Mouse (Mus musculus) T-cell, adult 2 months (primary cell): ENCODE data around the gene Dhrs3.

Experiments used
- DNase-seq: peaks from one replicate; pipeline ENCODE4 v3.0.0; 2022; ENCODE audit warnings: low spot score

The Dhrs3 gene

DNA sequence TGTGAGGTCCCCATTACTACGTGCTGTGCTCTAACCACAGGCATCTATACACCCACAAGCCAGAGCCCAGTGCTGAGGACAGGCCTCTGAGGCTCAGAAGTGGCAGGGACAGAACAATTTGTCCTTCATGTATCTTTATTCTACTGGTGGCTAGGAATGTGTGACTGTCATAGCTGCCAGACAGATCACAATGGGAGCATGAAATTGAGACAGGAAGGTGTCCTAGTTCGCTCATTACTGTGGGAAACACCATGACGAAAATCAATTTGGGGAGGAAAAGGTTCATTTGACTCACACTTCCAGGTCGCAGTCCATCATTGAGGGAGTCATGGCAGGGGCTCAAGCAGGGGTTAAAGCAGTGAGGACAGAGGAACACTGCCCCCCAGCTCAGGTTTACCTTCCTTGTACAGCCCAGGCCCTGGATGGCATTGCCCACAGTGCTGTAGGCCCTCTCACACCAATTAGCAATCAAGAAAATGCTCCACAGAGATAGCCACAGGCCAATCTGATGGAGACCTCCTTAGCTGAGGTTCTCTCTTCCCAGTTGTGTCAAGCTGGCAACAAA, 47.3 kb downstream of the Dhrs3 start:
- no peak for DNase-seq

DNA sequence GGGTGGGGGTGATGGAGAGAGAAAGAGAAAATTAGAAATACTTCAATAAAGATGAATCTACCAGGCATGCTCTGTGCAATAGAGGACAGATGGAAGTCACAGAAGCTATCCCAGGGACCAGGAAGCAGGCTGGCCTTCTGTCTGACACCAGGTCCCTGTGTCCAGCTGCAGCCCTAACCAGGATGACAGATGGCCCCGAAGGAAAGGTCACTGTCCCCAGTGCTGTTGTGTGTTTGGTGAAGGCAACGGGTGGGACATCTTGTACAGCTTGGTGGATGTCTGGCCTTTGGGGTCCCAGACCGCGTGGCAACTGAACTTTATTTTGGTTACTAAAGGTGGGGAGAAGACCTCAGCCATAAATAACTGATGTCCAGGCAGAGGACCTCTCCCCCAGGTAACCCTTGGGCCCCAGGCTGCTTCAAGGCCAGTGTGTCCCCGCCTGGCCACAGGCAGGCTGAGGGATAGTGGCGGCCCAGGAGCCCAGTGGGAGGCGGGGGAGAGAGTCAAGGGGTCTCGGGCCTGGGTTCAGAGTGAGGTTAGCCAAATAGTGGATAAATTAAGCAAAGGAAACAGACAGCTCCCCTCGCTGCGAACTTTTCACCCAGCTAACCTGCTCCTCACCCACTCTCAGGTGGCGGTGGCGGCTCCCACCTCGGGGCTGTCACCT, 48.3 kb downstream of the Dhrs3 start:
- no peak for DNase-seq

DNA sequence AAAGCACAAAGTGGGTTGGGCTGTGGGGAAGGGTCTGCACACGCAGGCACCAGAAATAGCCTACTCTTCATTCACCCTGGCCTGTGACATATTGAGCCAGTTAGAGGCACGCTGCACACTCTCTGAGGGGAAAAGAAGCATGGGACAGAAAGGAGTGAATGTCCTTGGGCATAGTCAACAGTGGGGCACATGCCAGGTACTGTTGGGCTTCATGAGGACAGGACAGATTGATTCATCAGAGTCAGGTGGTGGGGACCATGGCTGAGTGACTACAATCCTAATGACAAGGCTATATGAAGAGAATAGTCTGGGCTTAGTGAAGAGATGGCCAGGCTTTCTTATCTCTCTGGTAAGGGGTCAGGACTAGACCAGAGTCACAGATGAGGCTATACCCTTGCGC, 49.8 kb downstream of the Dhrs3 start:
- no peak for DNase-seq

DNA sequence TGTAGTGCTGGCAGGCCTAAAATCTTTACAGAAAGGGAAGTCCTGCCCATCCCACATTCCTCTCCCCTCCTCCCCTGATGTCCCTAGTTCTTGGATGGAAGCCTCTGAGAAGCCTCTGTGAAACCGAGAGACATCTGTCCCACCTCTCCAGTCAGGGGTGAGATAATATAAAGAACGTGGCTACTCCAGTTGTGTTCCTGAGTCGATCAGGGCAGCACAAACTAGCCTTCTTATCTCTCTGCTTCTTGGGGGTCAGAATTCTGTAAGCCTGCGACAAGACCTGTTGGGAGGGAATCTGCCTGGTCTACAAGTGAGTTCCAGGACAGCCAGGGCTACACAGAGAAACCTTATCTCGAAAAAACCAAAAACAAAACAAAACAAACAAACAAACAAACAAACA, 50.6 kb downstream of the Dhrs3 start:
- no peak for DNase-seq

DNA sequence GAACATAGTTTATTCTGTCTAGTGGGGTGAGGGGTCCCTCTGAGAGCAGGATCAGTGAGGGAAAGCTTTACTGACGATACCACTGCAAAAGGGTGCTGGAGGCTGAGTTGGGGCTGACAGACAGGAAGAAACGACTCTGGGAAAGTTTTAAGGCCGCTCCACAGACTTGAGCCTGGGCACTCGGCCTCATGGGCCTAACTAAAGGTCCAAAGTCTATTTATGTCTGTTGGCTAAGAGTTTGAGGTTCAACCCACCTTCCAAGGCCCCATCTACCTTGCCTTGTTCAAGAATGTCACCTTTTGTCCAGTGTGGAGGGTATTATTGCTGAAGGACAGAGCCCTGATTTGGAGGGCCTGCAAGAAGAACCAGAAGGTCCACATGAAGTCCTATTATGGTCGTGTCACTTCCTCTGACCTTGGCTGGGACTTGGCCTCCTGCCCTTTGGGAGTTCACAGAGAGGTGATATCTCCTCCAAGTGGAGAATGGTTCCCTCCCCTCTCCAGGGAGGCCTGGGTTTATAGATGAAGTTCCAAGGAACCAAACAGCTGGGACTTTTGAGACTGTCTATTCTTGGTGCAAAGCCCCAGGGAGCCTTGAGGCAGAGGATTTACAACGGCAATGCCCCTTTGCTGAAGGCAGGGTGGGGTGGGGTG, 55.2 kb downstream of the Dhrs3 start:
- DNase-seq, result no peak

DNA sequence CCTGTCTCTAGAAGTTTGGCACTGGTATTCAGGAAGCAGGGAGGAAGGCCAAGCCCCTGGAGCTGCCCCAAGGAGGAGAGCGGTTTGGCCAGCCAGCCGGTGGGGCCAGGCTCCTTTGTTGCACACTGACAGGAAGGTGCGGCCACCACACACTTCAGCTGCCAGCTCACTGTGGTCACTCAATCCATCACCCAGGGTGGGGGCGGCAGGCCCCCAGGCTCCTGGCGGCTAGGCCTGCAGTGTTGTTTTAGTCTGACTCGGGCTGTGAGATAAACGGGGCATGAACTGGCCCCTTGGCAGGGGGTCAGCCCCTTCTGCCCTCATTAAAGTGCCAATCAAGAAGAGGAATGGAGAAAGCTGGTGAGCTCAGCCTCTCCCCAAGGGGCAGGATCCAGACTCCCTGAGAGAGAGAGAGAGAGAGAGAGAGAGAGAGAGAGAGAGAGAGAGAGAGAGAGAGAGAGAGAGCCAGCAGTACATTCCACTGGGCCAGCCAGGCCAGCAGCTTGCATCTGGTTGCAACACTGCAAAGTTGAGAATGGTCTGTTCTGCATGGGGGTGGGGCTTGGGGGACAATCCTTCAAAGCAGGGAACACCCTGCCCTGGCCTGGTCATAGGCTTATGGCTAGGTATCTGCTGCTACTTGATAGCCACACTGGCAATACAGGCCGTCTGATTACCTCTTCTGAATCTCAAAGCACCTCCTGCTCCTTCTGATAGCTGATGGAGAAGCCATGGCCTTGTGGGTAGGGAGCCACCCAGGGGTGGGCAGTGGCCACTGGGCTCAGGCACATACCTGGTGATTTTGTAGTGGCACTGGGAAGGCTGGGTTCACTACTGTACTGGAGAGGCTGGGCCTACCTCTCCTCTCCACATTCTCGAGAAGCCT, 57.1 kb downstream of the Dhrs3 start:
- DNase-seq, result no peak

DNA sequence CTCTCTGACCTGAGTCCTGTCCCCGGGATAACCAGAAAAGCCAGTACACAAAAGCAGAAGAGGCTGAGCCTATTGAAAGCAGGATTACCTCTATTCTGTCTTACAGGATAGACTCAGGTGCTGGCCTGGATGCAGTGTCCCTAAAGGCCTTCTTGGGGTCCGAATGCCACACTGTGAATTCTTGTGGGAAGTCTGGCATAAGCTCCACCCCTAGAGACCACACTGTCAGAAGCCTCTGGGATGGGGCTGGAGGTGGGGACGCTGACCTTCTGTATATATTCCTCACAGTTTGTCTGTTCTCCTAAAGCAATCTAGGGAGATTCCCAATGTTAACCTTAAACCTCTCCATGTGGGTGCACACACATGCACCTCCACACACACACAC, 57.7 kb downstream of the Dhrs3 start:
- DNase-seq, result no peak

DNA sequence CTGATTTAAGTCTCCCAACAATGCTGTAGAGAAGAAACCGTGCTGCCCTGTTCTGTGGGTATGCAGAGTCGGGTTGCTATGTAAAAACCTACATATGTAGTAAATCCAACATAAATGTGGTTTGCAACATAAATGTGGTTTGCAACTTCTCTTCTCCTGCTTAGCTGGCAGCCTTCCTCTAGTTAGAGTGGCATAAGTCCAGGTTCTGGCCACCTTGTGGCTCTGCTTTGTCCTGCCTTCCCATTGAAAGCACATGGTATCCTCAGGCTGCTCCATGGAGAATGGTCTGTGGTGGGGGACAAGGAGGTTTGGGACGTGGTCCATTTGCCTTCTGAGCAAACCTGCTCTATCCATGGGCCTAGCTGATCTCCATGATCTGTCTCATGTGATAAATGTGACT, 58.3 kb downstream of the Dhrs3 start:
- DNase-seq, result no peak

DNA sequence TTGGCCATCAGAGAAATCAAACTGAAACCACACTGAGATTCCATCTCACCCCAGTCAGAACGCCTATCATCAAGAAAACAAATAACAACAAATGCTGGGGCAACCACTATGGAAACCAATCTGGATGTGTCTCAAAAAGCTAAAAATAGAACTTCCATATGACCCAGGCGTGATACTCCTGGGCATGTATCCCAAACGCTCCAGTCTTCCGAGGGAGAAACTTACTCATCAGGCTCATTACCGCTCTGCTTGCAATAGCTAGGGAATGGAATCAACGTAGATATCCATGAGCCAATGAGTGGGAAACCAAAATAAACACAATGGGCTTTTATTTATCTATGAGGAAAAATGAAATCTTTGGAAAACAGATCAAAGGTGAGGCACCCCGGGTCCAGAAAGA, 59.2 kb downstream of the Dhrs3 start:
- no peak for DNase-seq

DNA sequence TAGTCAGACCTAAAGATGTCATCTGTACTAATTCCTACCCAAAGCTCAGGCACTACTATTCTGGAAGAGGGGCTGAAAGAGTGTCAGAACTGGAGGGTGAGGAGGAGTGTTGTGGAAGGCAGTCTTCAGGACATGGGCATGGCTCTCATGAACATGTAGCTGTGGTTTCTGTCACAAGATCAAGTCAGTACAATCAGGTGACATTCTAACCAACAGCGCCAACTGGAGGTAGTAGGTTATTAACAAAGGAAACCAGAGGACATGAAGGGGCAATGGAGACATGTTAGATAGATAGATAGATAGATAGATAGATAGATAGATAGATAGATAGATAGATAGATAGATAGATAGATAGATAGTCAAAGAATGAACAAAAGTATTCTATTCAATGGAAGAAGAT, 60.8 kb downstream of the Dhrs3 start:
- DNase-seq, result no peak

DNA sequence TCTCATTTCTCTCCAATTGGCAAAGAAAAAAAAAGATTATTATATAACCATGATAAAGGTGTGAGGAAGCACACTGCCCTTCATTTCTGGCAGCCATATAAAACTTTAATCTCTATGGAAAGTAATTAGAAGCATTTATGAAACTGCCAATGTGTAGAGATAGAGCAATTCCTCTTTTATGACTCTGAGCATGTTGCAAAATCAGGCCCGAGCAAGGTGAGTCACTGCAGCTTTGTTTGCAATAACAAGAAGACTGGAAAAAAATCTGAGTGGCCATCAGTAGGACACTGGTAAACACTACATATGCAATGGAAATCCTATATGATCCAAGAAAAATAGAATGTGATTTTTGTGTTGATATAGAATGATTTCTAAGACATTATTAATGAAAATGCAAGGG, 63.2 kb downstream of the Dhrs3 start:
- no peak for DNase-seq

DNA sequence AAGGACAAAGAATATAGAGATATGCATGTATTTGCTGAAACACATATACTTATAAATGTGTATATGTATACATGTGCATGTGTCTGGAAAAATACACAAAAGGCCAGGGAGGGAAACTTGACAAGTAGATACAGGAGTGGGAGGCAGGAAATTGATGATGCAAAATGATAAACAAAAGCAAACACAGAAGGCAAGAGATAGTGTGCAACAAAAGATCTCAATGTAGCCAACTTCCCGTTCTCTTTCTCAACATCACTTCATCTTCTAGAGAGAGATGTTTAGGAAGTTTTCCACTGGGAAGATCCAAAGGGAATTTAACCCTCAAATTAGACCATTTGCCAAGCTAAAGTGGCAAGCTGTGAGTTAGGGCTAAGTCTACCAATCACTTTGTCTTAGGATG, 63.7 kb downstream of the Dhrs3 start:
- no peak for DNase-seq

DNA sequence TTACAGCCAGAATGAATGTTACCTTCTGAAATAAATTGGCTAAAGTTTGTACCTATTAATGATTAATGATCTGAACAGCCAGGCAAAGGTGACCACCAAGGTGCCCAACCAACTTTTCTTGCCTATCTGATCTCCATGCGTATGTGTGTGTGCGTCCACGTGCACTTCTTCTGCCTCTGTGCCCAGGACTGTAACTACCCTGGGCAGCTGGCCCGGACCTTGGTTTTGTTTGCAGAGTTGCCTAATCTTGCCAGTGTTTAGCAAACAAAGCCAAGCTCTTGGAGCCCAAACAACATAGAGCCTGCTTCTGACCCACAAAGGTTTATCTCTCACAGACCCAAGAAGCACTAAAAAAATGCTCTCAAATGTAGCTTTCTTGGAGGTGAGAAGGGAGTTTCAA, 64.6 kb downstream of the Dhrs3 start:
- no peak for DNase-seq

DNA sequence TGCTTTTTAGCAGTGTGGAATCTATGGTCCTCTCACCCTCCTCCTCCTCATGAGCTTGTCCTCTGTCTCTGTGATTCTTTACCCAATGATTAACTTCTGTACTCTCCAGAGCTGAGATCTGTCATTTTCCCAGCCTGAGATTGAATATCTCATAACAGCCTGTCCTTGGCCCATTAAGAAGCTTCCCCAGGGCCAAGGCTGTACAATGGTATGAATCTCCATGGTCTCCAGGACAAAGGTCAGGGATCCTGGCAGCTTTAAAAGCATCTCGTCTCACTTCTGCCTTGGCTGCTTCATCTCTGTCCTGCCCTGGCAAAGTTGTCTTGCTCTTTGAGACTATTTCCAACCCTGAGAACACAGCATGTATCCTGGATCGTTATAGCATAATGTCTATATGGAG, 65.1 kb downstream of the Dhrs3 start:
- DNase-seq, result no peak

DNA sequence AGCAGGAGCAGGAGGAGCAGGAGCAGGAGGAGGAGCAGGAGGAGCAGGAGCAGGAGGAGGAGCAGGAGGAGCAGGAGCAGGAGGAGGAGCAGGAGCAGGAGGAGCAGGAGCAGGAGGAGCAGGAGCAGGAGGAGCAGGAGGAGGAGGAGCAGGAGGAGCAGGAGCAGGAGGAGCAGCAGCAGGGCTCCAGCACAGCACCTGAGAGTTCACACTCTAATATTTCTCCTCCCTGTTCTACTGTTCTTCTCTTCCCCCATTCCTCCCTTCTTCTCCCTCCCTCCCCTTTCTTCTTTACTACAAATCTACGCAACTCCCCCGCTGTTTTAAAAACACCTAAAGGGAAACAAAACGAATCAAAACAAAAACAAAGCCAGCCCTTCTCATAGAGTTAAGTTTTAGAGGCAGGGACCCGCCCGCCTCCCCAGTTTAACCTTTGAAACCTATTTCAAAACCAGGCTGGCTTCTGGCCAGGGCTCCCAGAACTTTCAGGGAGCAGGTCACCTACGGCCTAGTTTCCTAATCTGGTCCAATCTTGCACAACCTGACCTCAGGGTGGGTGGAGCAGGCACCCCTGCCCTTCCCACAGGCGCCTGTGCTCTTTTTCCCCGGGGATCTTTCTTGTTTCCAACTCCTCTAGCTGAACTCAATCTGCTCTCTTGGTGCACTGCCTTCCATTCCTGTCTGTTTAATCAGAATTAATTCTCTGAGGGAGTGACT, 67.7 kb downstream of the Dhrs3 start:
- DNase-seq, result no peak

DNA sequence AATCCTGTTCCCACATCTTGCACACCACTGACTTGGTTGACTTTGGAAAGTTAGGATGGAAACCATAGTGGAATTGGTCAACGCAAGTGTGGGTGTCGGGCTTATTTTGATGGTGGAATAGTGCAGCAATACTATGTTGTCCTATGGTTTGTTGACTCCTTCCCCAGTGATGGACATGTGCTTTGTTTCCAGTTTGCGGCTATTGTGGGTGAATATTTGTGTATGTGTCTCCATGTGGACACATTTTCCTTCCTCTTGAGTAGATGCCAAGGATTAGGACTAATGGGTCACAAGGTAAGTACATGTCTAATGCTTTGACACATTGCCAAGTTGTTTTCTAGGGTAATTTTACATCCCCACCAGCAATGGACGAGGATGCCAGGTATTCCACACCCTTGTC, 68.6 kb downstream of the Dhrs3 start:
- DNase-seq, result no peak

DNA sequence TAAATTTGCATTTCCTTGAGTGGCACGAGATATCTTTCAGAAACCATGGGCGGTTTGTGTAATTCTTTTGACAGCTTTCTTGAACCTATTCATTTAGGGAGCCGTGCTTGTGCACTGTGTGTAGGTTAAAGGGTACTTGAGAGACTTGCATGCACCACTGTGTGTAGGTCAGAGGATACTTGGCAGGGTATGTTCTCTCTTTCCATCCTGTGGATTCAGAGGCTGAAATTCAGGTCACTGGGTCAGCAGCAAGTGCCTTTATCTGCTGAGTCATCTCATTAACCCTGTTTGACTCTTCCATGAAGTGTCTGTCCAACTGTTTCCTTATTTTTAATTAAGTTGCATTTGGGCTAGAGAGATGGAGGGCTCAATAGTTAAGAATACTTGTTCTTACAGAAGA, 69.1 kb downstream of the Dhrs3 start:
- DNase-seq, result no peak

DNA sequence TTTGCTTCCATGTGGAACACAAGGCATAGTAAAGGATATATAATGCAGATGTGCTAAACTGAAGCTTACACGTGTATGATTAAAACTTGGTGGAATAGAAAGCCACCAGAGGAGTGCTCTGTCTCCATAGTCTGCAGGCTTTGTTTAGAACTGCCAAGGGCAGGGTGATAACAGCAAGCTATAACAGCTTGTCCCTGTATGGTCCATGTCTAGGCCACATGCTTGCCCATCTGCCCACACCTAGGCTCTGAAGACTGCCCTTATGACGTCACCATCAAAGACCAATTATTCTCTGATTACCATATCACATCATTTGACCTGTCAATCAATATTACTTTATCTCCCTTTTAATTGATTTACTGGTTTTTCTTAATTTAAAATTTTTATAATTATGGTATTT, 72.6 kb downstream of the Dhrs3 start:
- DNase-seq, result no peak

DNA sequence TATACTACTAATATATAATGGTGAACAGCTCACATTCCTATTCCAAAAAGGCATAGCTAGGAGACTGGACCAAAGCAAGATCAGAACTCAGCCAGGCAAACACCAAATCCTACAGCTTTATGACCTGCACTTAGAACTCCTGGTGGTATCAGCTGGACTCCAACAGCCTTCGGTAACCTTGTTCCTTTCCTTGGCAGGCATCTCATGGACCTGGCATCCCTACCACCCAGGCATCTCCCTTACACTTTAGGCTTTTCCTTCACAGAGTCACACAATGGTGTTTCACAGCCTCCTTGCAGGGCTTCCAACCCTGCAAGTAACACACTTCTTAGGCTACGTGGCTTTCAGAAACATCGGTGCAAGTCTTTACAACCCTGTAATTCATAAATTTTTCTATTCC, 75.7 kb downstream of the Dhrs3 start:
- DNase-seq, result no peak

DNA sequence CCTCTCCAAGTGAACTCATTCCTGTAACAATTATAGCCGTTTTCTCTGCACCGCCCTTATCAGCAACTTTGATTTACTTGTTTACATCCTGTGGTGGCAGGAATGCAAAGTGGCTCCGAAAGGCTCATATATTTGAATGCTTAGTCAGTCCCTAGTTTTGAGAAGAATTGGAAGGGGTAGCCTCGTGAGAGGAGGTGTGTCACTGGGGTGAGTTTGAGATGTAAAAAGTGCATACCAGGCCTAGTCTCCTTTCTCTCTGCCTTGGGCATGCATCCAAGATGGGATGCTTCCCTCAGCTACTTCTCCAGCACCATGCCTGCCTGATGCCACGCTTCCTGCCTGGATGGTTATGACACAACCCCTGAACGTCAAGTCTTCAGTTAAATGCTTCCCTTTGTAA, 76.4 kb downstream of the Dhrs3 start:
- no peak for DNase-seq

DNA sequence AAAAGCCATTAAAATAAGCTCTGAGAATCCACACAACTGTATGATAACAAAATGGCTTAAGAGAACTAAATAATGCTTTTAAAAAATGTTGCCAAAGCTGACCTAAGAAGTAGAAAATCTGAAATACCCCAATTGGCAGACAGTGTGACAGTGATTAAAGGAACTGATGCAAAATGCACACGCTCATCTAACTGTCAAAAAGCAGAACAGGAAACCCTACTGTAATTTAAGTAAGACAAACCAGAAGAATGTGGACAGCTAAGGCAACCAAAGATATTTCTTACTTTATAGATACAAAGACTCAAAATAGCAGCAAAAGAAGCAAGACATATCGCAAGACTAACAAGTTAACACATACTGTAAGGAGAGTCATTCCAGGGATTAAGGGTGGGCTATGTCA, 78.4 kb downstream of the Dhrs3 start:
- no peak for DNase-seq

DNA sequence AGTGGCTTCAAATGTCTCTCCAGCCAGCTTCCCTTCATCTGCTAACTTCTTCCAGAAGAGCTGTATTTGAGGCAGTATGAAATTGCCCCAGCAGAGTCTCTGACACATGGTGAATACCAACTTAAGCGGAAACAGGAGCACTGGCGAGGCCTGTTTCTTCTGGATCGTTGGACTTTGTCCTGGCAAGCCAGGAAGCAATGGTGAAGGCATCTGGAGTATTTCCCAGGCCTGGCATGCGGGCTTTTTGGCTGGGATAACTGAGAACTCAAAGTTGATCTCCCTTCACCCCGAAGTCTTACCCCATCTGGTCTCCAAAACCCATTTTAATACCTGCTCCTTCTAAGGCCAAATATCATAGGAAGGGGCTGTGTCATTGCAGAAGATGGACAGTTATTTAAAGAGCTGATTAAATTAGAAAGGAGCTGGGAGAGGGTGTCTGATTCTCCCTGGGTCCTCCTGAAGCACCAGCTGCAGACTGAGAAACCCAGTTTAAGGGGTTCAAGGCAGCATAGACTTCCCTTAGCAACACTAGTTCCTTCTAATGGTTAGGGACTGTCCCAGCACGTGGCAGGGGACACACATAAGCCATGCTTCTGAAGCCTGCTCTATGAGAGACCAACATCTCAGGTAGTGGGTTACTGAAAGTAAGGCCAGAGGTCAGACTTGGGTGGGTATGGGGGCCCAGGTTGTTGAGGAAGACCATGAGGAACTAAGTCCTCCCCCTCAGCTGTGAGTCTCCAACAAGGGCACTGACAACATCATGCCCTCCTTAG, 80.5 kb downstream of the Dhrs3 start:
- no peak for DNase-seq
